Mouse (Mus musculus): ENCODE data around the gene Hacd2.

DNA sequence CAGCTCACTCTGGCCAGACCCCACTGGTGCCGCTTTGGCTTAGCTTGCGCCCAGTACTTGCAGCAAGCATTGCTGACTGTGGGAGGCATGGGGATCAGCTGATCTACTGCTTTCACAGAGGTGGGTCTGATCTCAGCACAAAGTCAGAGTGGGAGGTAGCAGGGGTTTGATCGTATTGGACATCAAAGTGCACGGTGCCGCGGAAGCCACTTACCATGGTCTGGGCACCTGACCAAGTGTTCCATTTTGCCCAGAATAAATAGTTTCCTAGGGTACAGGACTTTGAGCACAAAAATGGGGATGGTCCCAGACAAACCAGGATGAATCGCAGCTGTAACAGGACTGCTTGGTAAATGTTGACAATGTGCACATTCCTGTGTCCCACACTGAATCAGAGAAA lies 41.2 kb upstream of the Hacd2 start:
- TF ChIP-seq EP300 (IDR thresholded peaks at IDR 0.05): no peak
- TF ChIP-seq CTCF (IDR thresholded peaks at IDR 0.05): no peak
